Mouse (Mus musculus): ENCODE data around the gene Fez1. TPM values are rescaled to one million over a fixed set of nuclear protein-coding genes. Genes with fewer than 3 reads are reported as not detected.

Gene Fez1
- polyA plus RNA-seq, 1 experiment from 2014 or later = 14.7 TPM

DNA sequence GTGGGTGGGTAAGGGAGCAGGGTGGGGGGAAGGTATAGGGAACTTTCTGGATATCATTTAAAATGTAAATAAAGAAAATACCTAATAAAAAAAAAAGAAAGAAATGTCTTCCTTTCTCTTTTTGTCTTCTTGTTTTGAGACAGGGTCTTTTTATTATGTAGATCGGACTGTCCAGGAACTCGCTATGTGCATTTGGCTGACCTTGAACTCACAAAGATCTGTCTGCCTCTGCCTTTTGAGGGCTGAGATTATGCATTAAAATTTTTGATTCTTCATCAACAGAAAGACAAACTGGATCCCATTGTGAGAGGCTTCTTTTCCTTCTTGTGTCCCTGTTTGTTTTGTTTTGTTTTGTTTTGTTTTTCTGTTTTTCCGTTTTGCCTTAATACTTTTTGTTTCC is 18.7 kb upstream of the Fez1 start:
- ATAC-seq (ENCODE audit: insufficient number of reproducible peaks, low FRiP score, low TSS enrichment, low read depth) (no peak), DNase-seq (ENCODE audit: low spot score) (no peak)
- H3K36me3 ChIP-seq (ENCODE audit: control insufficient read depth, insufficient read depth, low read length) = no peaks in the 10 kb centered on the region
- no peak overlapping the region for H3K4me3 ChIP-seq (ENCODE audit: low read depth, low read length)
- H3K27ac ChIP-seq (replicated peaks; ENCODE audit: low read depth, low read length) = no peak overlapping the region
- H3K9ac ChIP-seq (ENCODE audit: low read length) = no peak overlapping the region
- no peaks in the 10 kb centered on the region for H3K27me3 ChIP-seq (ENCODE audit: control insufficient read depth, insufficient read depth, low read length)
- 86% methylated on average over 3 of the region's 3 CpGs for WGBS
- H3K4me1 ChIP-seq (ENCODE audit: control insufficient read depth, insufficient read depth, low read length) = 0 out of 2 replicates have a peak, but pooled peaks cover 3% of the 10 kb centered on the region
- no peak overlapping the region for H3K4me2 ChIP-seq (ENCODE audit: low read depth, severe bottlenecking)
- no peaks in the 10 kb centered on the region; the same call in 1 of the 2 replicates for H3K9me3 ChIP-seq (ENCODE audit: control insufficient read depth, low read length)

DNA sequence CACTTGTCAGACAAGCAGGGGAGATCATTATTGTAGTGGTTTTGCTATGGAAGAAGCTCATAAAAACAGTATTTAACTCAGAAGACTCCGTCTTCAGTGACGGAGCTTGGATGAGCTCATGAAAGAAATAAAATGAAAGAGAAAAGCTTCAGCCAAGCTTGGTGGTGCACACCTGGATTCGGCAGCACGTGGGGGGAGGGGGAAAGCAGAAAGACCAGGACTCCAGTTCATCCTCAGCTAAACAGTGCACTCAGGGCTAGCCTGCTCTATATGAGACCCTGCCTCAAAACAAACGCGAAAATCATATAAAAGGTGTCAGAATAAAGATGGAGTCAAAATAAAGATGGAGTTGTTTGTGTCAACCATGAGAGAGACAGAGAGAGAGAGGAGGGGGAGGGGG is 18.3 kb upstream of the Fez1 start:
- WGBS = 79% methylated on average over 6 of the region's 6 CpGs

DNA sequence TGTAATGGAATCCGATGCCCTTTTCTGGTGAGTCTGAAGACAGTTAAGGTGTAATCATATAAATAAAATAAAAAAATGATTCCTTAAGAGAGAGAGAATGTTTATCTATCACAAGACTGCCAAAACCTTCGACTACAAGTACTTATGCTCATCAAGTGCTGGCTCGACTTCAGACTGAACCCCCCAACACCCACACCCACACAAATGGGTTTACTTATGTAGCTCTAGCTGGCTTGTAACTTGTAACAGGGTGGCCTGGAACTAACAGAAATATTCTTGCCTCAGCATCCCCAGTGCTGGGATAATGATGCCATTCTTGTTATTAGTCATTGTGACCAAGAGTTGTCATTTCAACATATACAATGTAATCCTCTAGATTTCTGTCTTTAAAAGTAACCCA is 17.7 kb upstream of the Fez1 start:
- DNase-seq (ENCODE audit: low spot score) (no peak), ATAC-seq (ENCODE audit: insufficient number of reproducible peaks, low FRiP score, low TSS enrichment, low read depth) (no peak)
- Histone ChIP-seq H3K4me3 (ENCODE audit: low read depth, low read length) (no peak overlapping the region), H3K36me3 (ENCODE audit: control insufficient read depth, insufficient read depth, low read length) (no peaks in the 10 kb centered on the region), H3K4me1 (ENCODE audit: control insufficient read depth, insufficient read depth, low read length) (0 out of 2 replicates have a peak, but pooled peaks cover 3% of the 10 kb centered on the region), H3K27me3 (ENCODE audit: control insufficient read depth, insufficient read depth, low read length) (no peaks in the 10 kb centered on the region), H3K9me3 (ENCODE audit: control insufficient read depth, low read length) (no peaks in the 10 kb centered on the region; the same call in 1 of the 2 replicates), H3K4me2 (ENCODE audit: low read depth, severe bottlenecking) (no peak overlapping the region), H3K9ac (ENCODE audit: low read length) (no peak overlapping the region), H3K27ac (replicated peaks; ENCODE audit: low read depth, low read length) (no peak overlapping the region)
- WGBS = 86% methylated on average over 3 of the region's 3 CpGs

More for the DNA sequence above, 18.3 kb upstream of the Fez1 start:
- Histone ChIP-seq H3K4me2 (ENCODE audit: low read depth, severe bottlenecking) (no peak overlapping the region), H3K4me1 (ENCODE audit: control insufficient read depth, insufficient read depth, low read length) (0 out of 2 replicates have a peak, but pooled peaks cover 3% of the 10 kb centered on the region), H3K4me3 (ENCODE audit: low read depth, low read length) (no peak overlapping the region), H3K9me3 (ENCODE audit: control insufficient read depth, low read length) (no peaks in the 10 kb centered on the region; the same call in 1 of the 2 replicates), H3K27me3 (ENCODE audit: control insufficient read depth, insufficient read depth, low read length) (no peaks in the 10 kb centered on the region), H3K9ac (ENCODE audit: low read length) (no peak overlapping the region), H3K36me3 (ENCODE audit: control insufficient read depth, insufficient read depth, low read length) (no peaks in the 10 kb centered on the region), H3K27ac (replicated peaks; ENCODE audit: low read depth, low read length) (no peak overlapping the region)
- ATAC-seq (ENCODE audit: insufficient number of reproducible peaks, low FRiP score, low TSS enrichment, low read depth) (no peak), DNase-seq (ENCODE audit: low spot score) (no peak)

DNA sequence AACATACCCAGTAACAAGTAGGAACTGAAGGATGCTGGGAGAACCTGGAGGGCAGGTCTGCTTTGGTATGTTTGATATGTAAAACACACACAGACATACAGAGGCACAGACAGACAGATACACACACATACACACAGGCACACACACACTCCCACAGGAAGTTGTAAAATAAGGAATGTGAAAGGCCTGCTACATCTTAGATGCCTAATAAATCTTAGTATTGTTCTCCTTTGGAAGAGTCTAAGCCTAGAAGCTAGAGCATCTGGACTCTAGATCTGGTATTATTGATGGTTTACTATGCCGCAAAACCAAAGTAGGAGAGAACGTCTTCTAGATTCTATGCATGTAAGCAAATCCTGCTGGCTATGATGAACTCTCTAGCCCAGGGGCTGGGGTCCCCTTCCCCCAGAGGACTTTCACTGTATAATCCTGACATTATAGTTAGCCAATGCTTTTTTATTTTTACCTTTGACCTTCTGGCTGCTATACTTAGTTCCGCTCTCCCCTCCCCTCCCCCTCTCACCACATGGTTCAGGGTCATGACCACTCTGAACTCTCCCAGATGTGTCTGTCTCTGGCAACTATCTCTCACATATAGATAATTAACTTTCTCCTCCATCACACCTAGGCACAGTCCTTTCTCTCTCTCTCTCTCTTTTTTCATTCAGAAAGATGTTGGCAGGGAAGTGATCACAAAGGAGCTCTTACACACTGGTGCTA is 16.2 kb upstream of the Fez1 start:
- DNase-seq (ENCODE audit: low spot score) (no peak), ATAC-seq (ENCODE audit: insufficient number of reproducible peaks, low FRiP score, low TSS enrichment, low read depth) (0 out of 2 replicates have a peak, but pooled peaks have one; percentile 35)
- Histone ChIP-seq H3K27ac (replicated peaks; ENCODE audit: low read depth, low read length) (no peak overlapping the region), H3K27me3 (ENCODE audit: control insufficient read depth, insufficient read depth, low read length) (no peaks in the 10 kb centered on the region), H3K9me3 (ENCODE audit: control insufficient read depth, low read length) (no peaks in the 10 kb centered on the region), H3K36me3 (ENCODE audit: control insufficient read depth, insufficient read depth, low read length) (no peaks in the 10 kb centered on the region), H3K9ac (ENCODE audit: low read length) (no peak overlapping the region), H3K4me2 (ENCODE audit: low read depth, severe bottlenecking) (no peak overlapping the region), H3K4me1 (ENCODE audit: control insufficient read depth, insufficient read depth, low read length) (0 out of 2 replicates have a peak, but pooled peaks cover 3% of the 10 kb centered on the region), H3K4me3 (ENCODE audit: low read depth, low read length) (no peak overlapping the region)
- 72% methylated on average over 3 of the region's 3 CpGs for WGBS

- no peak for DNase-seq (ENCODE audit: low spot score)
- Histone ChIP-seq H3K27me3 (ENCODE audit: control insufficient read depth, insufficient read depth, low read length) (no peaks in the 10 kb centered on the region), H3K4me1 (ENCODE audit: control insufficient read depth, insufficient read depth, low read length) (0 out of 2 replicates have a peak, but pooled peaks cover 3% of the 10 kb centered on the region), H3K27ac (replicated peaks; ENCODE audit: low read depth, low read length) (no peak overlapping the region), H3K9ac (ENCODE audit: low read length) (no peak overlapping the region), H3K4me3 (ENCODE audit: low read depth, low read length) (no peak overlapping the region), H3K9me3 (ENCODE audit: control insufficient read depth, low read length) (no peaks in the 10 kb centered on the region), H3K4me2 (ENCODE audit: low read depth, severe bottlenecking) (no peak overlapping the region), H3K36me3 (ENCODE audit: control insufficient read depth, insufficient read depth, low read length) (no peaks in the 10 kb centered on the region)
- no peak for ATAC-seq (ENCODE audit: insufficient number of reproducible peaks, low FRiP score, low TSS enrichment, low read depth)
- WGBS = 81% methylated on average over 5 of the region's 5 CpGs
These were observed 13.4 kb upstream of the Fez1 start for GRCm38 (mm10) chr9:36808126-36808785.

- Histone ChIP-seq H3K9ac (ENCODE audit: low read length) (no peak overlapping the region), H3K9me3 (ENCODE audit: control insufficient read depth, low read length) (no peaks in the 10 kb centered on the region), H3K27ac (replicated peaks; ENCODE audit: low read depth, low read length) (no peak overlapping the region), H3K4me3 (ENCODE audit: low read depth, low read length) (no peak overlapping the region), H3K4me2 (ENCODE audit: low read depth, severe bottlenecking) (no peak overlapping the region), H3K36me3 (ENCODE audit: control insufficient read depth, insufficient read depth, low read length) (no peaks in the 10 kb centered on the region), H3K4me1 (ENCODE audit: control insufficient read depth, insufficient read depth, low read length) (no peaks in the 10 kb centered on the region), H3K27me3 (ENCODE audit: control insufficient read depth, insufficient read depth, low read length) (no peaks in the 10 kb centered on the region)
- no peak for ATAC-seq (ENCODE audit: insufficient number of reproducible peaks, low FRiP score, low TSS enrichment, low read depth)
- DNase-seq (ENCODE audit: low spot score) = no peak
- WGBS = 79% methylated on average over 3 of the region's 3 CpGs
These were observed 7.2 kb upstream of the Fez1 start for GRCm38 (mm10) chr9:36814486-36814885.

DNA sequence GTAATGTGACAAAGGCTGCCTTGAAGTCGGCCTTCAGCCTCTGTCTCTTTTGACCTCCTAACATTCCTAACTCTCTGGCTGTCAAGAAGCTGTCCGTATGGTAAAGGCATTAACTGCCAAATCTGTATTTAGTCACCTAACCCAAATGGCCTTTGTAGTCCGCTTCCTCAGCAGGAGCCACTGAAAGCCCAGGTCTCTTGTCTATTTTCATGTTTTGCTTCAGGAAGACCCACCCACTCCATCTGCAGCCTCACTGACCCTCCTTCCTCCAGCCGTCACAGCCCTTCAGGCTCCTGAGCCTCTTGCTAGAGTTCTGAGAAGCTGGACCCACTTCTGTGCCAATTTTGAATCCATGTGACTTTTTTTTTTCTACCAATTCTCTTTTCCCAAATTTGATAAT is 2.8 kb upstream of the Fez1 start:
- ATAC-seq (ENCODE audit: insufficient number of reproducible peaks, low FRiP score, low TSS enrichment, low read depth) = no peak
- Histone ChIP-seq H3K9ac (ENCODE audit: low read length) (no peak overlapping the region), H3K4me3 (ENCODE audit: low read depth, low read length) (no peak overlapping the region), H3K27ac (replicated peaks; ENCODE audit: low read depth, low read length) (no peak overlapping the region), H3K4me2 (ENCODE audit: low read depth, severe bottlenecking) (no peak overlapping the region), H3K9me3 (ENCODE audit: control insufficient read depth, low read length) (no peaks in the 10 kb centered on the region), H3K27me3 (ENCODE audit: control insufficient read depth, insufficient read depth, low read length) (no peaks in the 10 kb centered on the region), H3K36me3 (ENCODE audit: control insufficient read depth, insufficient read depth, low read length) (no peaks in the 10 kb centered on the region), H3K4me1 (ENCODE audit: control insufficient read depth, insufficient read depth, low read length) (peaks cover 5% of the 10 kb centered on the region; the same call in 1 of the 2 replicates)
- DNase-seq (ENCODE audit: low spot score) = no peak
- 54% methylated on average over 4 of the region's 4 CpGs for WGBS

- DNase-seq (ENCODE audit: low spot score) (no peak), ATAC-seq (ENCODE audit: insufficient number of reproducible peaks, low FRiP score, low TSS enrichment, low read depth) (peak; percentile 73; the same call in 1 of the 2 replicates)
- Histone ChIP-seq H3K9me3 (ENCODE audit: control insufficient read depth, low read length) (no peaks in the 10 kb centered on the region), H3K36me3 (ENCODE audit: control insufficient read depth, insufficient read depth, low read length) (no peaks in the 10 kb centered on the region), H3K4me3 (ENCODE audit: low read depth, low read length) (peak overlapping the region; percentile 3; the same call in 1 of the 2 replicates), H3K4me1 (ENCODE audit: control insufficient read depth, insufficient read depth, low read length) (peaks cover 5% of the 10 kb centered on the region; the same call in 1 of the 2 replicates), H3K27ac (replicated peaks; ENCODE audit: low read depth, low read length) (0 out of 2 replicates have a peak overlapping the region, but pooled peaks have one; percentile 18), H3K27me3 (ENCODE audit: control insufficient read depth, insufficient read depth, low read length) (no peaks in the 10 kb centered on the region), H3K4me2 (ENCODE audit: low read depth, severe bottlenecking) (peak overlapping the region; percentile 33), H3K9ac (ENCODE audit: low read length) (peak overlapping the region; percentile 37)
- WGBS = 49% methylated on average over 9 of the region's 9 CpGs
These were observed 558 bp upstream of the Fez1 start for GRCm38 (mm10) chr9:36820969-36821643.

Measured in limb, embryonic 11.5 days (tissue).